Mouse (Mus musculus): ENCODE data around the gene Pdzd3.
A peak's percentile ranks its signal among the peaks of the same experiment; 100 is the strongest.

The Pdzd3 gene

GRCm38 (mm10) chr9:44249181-44250146 is 1.8 kb downstream of the Pdzd3 start:
- peak; percentile 80 to 87 for DNase-seq

- DNase-seq, result peak in 1 of 2 experiments; percentile 48
Measured at GRCm38 (mm10) chr9:44247907-44248306, 3.4 kb downstream of the Pdzd3 start.

- peak; percentile 42 to 77 for DNase-seq
Measured at GRCm38 (mm10) chr9:44243621-44244020, 7.7 kb downstream of the Pdzd3 start.

- no peak for DNase-seq
Measured at GRCm38 (mm10) chr9:44241418-44241817, 9.9 kb downstream of the Pdzd3 start.

GRCm38 (mm10) chr9:44240911-44241310 is 10.4 kb downstream of the Pdzd3 start:
- no peak for DNase-seq

- DNase-seq, result no peak
Measured at GRCm38 (mm10) chr9:44240399-44240798, 10.9 kb downstream of the Pdzd3 start, which contains the start of gene Ccdc153. TSS of gene Ccdc153 (plus strand) at chr9:44240676.

GRCm38 (mm10) chr9:44239447-44239846 is 11.8 kb downstream of the Pdzd3 start:
- peak; percentile 51 to 74 for DNase-seq

GRCm38 (mm10) chr9:44238501-44239190 is 12.6 kb downstream of the Pdzd3 start:
- no peak for DNase-seq

GRCm38 (mm10) chr9:44237128-44237527 is 14.1 kb downstream of the Pdzd3 start:
- DNase-seq, result peak; percentile 40 to 67

GRCm38 (mm10) chr9:44236601-44237000 is 14.7 kb downstream of the Pdzd3 start:
- no peak for DNase-seq

GRCm38 (mm10) chr9:44234479-44235427 is 16.5 kb downstream of the Pdzd3 start:
- DNase-seq, result peak; percentile 66 to 78

- peak; percentile 98 to 99 for DNase-seq
Measured at GRCm38 (mm10) chr9:44233802-44234478, 17.3 kb downstream of the Pdzd3 start, which contains the start of gene Cbl. TSS of gene Cbl (minus strand) at chr9:44234049.

GRCm38 (mm10) chr9:44233021-44233801 is 18.1 kb downstream of the Pdzd3 start:
- no peak for DNase-seq

GRCm38 (mm10) chr9:44231609-44232008 is 19.7 kb downstream of the Pdzd3 start:
- DNase-seq, result no peak

GRCm38 (mm10) chr9:44225993-44226392 is 25.3 kb downstream of the Pdzd3 start:
- no peak for DNase-seq

- no peak for DNase-seq
Measured at GRCm38 (mm10) chr9:44213538-44213937, 37.7 kb downstream of the Pdzd3 start.

GRCm38 (mm10) chr9:44212406-44212805 is 38.9 kb downstream of the Pdzd3 start:
- no peak for DNase-seq

- DNase-seq, result no peak
Measured at GRCm38 (mm10) chr9:44209416-44209815, 41.9 kb downstream of the Pdzd3 start.

- no peak for DNase-seq
Measured at GRCm38 (mm10) chr9:44207840-44208239, 43.4 kb downstream of the Pdzd3 start.

GRCm38 (mm10) chr9:44200458-44200857 is 50.8 kb downstream of the Pdzd3 start:
- DNase-seq, result no peak

GRCm38 (mm10) chr9:44199580-44199979 is 51.7 kb downstream of the Pdzd3 start:
- peak in 1 of 2 experiments; percentile 10 for DNase-seq
